Mouse (Mus musculus) ovary, postnatal 36 days (tissue): ENCODE measurements around the gene Fadd.

Source experiments
- DNase-seq: peaks from one replicate; pipeline ENCODE4 v3.0.0; 2022; ENCODE audit warnings: low spot score, mixed read lengths

Gene Fadd

DNA sequence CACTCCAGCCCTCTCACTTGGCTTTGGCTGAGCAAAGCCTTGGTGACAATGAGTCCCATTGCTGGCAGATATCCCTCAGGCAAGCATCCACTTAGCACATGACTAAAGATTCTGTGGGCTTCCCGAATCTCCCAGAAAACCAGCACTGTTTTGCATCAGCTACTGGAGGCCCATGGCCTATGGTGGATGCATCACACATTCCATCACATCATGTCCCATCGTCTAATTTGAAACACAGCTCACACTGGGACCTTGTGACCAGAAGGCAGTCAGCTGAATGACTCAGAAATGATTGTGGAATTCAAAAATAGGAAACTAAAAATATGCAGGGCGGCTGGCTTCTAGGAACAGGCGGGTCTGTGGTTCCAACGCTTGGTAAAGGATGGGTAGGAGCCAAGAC is 4.4 kb downstream of the Fadd start:
- no peak for DNase-seq

- DNase-seq: no peak
Observed at GRCm38 (mm10) chr7:144572234-144572633, 10.0 kb downstream of the Fadd start.

- no peak for DNase-seq
Observed at GRCm38 (mm10) chr7:144571598-144571997, 10.7 kb downstream of the Fadd start.

- peak; percentile 23 for DNase-seq
Observed at GRCm38 (mm10) chr7:144569428-144569827, 12.8 kb downstream of the Fadd start.

- no peak for DNase-seq
Observed at GRCm38 (mm10) chr7:144568091-144568490, 14.2 kb downstream of the Fadd start.

GRCm38 (mm10) chr7:144566921-144567682 is 15.2 kb downstream of the Fadd start:
- no peak for DNase-seq

DNA sequence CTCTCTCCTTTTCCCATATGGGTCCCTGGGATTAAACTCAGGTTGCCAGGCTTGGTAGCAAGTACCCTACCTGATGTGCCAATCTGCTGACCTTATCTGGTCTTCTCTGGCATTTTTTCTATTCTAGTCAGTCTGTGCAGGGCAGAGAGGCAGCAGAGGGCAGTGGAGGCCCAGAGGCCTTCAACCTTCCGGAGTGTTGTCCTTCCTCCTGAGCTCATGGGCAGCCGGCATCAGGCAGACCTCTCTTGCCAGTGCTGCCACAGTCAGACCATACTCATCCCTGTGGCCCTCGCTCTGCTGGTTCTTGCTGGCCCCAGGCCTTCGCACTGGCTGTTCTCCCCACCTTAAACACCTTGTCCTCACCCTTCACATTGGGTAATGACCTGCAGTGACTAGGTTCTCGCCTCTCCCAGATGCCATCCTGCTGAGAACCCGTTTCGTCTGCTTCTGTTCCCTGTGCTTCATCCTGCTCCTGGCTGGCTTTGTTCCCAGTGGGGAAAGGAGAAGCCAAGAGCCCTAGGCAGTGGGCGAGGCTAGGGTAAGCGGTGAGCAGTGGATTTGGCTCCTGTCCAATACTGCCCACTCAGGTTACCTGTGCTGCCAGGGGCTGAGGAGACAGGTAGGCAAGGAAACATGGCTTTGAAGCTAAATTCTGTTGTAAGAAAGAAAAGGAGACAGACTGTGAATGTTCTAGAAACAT is 18.7 kb downstream of the Fadd start:
- no peak for DNase-seq

DNA sequence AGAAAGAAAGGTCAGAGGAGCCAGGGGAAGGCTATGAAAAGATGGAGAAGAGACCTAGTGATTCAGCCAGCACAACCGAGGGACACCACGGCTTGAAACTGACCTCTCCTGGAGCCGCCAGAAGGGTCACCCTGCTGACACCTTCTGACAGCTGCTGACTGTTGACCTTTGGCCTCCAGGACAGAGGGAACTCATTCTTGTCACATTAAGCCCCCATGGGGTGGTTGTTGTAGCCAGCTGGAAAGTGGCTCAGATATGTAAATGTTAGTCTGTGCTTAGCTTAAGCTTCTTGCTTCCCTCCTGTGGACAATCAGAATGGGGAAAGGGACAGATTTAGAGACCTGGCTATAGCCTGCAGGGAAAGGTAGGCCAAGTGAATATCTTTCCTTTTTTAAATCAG is 20.2 kb downstream of the Fadd start:
- no peak for DNase-seq

DNA sequence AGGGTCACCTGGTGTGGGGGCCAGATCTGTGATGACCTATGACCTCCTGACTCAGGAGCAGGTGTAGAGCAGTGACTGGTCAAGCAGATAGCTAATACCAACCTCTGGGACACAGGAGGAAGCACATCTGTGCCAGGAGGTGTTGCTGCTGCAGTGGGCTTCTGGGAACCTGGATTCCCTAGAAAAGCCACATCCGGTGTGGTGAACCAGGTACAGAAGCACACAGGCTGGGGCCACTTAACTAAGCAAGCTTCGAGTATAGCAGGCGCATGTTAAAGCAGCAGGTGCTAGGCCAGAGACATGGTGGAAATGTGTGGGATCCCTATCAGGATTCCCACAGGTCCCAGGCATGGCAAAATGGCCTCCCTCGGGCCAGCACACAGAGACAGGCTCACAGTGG is 21.7 kb downstream of the Fadd start:
- no peak for DNase-seq

DNA sequence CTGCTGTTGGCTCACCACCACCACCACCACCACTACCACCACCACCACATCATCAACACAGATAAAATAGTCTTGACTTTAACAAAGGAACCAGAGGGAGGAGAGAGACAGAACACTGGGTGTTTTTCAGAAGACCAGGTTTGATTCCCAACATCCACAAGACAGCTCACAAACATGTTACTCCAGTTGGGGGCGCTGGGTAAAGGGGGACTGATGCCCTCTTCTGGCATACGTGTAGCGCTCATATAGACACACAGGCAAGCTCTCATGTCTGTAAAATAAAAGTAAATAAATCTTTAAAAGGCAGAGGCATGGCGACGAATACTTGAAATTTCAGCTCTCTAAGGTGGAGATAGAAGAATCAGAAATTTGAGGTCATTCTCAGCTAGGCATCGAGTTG is 23.7 kb downstream of the Fadd start:
- no peak for DNase-seq

GRCm38 (mm10) chr7:144554123-144554472 is 28.2 kb downstream of the Fadd start:
- no peak for DNase-seq

- peak; percentile 98 for DNase-seq
Observed at GRCm38 (mm10) chr7:144553237-144554122, 28.8 kb downstream of the Fadd start, which contains the start of gene Ppfia1. TSS of gene Ppfia1 (minus strand) at chr7:144553729.

- DNase-seq: no peak
Observed at GRCm38 (mm10) chr7:144552274-144552673, 30.0 kb downstream of the Fadd start.

DNA sequence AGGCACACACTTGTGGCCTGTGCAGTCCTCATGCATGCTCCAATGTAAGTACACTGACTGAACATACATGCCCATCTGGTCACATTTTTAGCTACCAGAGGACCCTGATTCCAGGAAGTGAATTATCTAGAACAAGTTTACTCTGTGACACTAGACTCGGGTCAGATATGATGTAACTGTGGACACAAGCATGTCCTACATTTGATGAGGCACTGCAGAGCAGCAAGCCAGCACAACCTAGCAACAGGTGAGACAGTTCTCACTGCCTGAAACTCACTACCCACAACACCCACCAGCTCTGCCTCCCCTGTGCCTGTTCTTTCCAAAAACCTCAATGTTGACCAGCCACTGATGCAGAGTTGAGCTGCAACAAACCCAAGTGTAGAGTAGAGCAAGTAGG is 31.5 kb downstream of the Fadd start:
- DNase-seq: no peak

DNA sequence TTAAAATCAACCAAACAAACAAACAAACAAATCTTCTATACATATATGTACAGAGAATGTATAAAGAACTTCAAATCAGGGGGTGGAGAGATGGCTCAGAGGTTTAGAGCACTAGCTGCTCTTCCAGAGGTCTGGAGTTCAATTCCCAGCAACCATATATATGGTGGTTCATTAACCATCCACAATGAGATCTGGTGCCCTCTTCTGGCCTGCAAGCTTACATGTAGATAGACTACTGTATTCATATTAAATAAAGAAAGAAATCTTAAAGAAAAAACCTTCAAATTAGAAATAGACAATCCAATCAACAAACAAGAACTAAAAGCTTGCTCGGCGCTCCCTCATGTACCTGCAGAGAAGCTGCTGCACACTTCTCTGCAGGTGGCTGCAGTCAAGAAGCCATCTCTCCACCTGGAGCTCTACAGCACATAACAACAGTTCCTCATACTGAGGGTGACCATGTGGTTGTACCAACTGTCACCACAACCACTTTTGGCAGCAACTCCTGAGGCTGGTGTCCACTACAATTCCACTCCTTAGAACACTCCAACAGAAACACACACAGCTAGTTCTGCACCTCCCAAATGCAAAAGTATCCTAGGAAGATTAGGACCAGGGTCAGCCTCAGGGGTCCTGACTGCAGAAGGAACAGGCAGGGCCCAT is 32.2 kb downstream of the Fadd start:
- DNase-seq: no peak

DNA sequence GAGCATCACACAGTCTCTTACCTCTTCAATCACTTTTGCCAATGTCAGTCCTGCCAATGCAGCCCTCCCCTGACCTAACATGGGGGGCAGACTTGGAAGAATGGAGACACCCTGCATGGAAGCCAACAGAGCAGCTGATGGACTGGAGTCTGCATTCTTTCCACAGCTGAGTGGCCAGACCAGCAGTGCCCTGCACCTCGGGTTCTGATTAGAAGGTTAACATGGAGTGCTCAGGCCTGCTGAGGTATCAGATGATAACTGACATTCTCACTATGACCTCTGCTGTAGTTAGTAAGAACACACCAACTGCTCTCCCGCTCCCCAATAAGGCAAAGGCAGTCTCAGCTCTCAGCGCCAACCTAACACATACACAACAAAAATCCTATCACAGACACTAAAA is 37.0 kb downstream of the Fadd start:
- no peak for DNase-seq

- no peak for DNase-seq
Observed at GRCm38 (mm10) chr7:144541351-144541750, 40.9 kb downstream of the Fadd start.

- DNase-seq: no peak
Observed at GRCm38 (mm10) chr7:144539146-144539545, 43.1 kb downstream of the Fadd start.

GRCm38 (mm10) chr7:144538030-144538644 is 44.1 kb downstream of the Fadd start:
- DNase-seq: no peak

DNA sequence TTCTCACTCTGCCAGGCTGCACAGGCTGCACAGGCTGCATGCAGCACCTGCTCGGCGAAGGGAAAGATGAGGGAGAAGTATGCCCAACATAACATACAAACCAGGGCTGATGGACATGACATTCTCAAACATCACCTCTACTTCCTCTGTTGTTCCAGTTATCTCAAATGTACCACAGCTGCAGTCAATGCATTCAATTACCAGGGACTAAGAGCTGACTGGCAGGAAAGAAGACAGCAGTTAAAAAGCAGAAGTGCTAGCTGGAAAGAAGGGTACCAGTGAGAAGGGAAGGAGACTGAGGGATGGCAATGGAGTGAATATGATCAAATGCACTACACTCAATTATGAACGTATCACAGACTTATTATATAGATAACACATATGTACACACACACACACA is 45.9 kb downstream of the Fadd start:
- DNase-seq: no peak

- DNase-seq: no peak
Observed at GRCm38 (mm10) chr7:144534773-144535172, 47.5 kb downstream of the Fadd start.
